Mouse (Mus musculus) right cerebral cortex, postnatal 4 days (tissue): ENCODE results near the gene Abcb5.
A peak's percentile ranks its signal among the peaks of the same experiment; 100 is the strongest.

Experiments
- DNase-seq: peaks from one replicate; pipeline ENCODE4 v3.0.0-alpha.2; 2022

The Abcb5 gene

GRCm38 (mm10) chr12:118847861-118848495 lies 118.2 kb downstream of the Abcb5 start:
- no peak for DNase-seq

GRCm38 (mm10) chr12:118847381-118847780 lies 118.8 kb downstream of the Abcb5 start:
- DNase-seq: no peak

- peak; percentile 42 for DNase-seq
These were observed 119.4 kb downstream of the Abcb5 start for GRCm38 (mm10) chr12:118846649-118847321.

GRCm38 (mm10) chr12:118846221-118846620 lies 120.0 kb downstream of the Abcb5 start, which contains the start of gene Sp8:
Gene Sp8 (plus strand): TSS chr12:118846329.
- DNase-seq: no peak

- no peak for DNase-seq
These were observed 120.9 kb downstream of the Abcb5 start for GRCm38 (mm10) chr12:118845351-118845750.

- DNase-seq: no peak
These were observed 121.4 kb downstream of the Abcb5 start for GRCm38 (mm10) chr12:118844841-118845240.

GRCm38 (mm10) chr12:118844111-118844510 lies 122.1 kb downstream of the Abcb5 start:
- DNase-seq: no peak

GRCm38 (mm10) chr12:118842671-118843411 lies 123.4 kb downstream of the Abcb5 start:
- DNase-seq: no peak

- no peak for DNase-seq
These were observed 124.2 kb downstream of the Abcb5 start for GRCm38 (mm10) chr12:118841971-118842550.

GRCm38 (mm10) chr12:118841381-118841922 lies 124.8 kb downstream of the Abcb5 start:
- DNase-seq: no peak

- no peak for DNase-seq
These were observed 125.4 kb downstream of the Abcb5 start for GRCm38 (mm10) chr12:118840861-118841260.

GRCm38 (mm10) chr12:118840301-118840700 lies 125.9 kb downstream of the Abcb5 start:
- DNase-seq: no peak

GRCm38 (mm10) chr12:118839398-118839797 lies 126.8 kb downstream of the Abcb5 start:
- DNase-seq: no peak

- no peak for DNase-seq
These were observed 128.0 kb downstream of the Abcb5 start for GRCm38 (mm10) chr12:118838260-118838659.

GRCm38 (mm10) chr12:118837361-118837760 lies 128.9 kb downstream of the Abcb5 start:
- no peak for DNase-seq

GRCm38 (mm10) chr12:118836411-118837341 lies 129.5 kb downstream of the Abcb5 start:
- DNase-seq: no peak

- DNase-seq: no peak
These were observed 136.3 kb downstream of the Abcb5 start for GRCm38 (mm10) chr12:118829881-118830280.
